Mouse (Mus musculus): ENCODE data around the gene Hip1. TPM values are rescaled to one million over a fixed set of nuclear protein-coding genes. Genes with fewer than 3 reads are reported as not detected.
"Not testable (repeated sequence)": the region's sequence is repeated elsewhere in the genome, so short reads cannot be mapped to it uniquely, and the experiment has no call there.

Gene Hip1
- polyA plus RNA-seq, 1 experiment from 2014 or later: 33.7 TPM

GRCm38 (mm10) chr5:135488222-135488880 is 56.6 kb downstream of the Hip1 start:
- H3K9me3 ChIP-seq: no peaks in the 10 kb centered on the region
- peak; percentile 6 for ATAC-seq (ENCODE audit: borderline replicate concordance, extremely low read depth, low FRiP score, low TSS enrichment)
- H3K4me2 ChIP-seq: peak overlapping the region; percentile 93
- peak overlapping the region; percentile 69 for H3K4me3 ChIP-seq
- no peaks in the 10 kb centered on the region for H3K27me3 ChIP-seq
- peaks cover 27% of the 10 kb centered on the region for H3K4me1 ChIP-seq
- H3K36me3 ChIP-seq: no peaks in the 10 kb centered on the region
- H3K9ac ChIP-seq: peak overlapping the region; percentile 69
- H3K27ac ChIP-seq: peak overlapping the region; percentile 88
- under 1% methylated on average over 19 of the region's 19 CpGs for WGBS

GRCm38 (mm10) chr5:135485289-135485688 is 59.6 kb downstream of the Hip1 start:
- Histone ChIP-seq H3K4me1 (peaks cover 26% of the 10 kb centered on the region), H3K27me3 (no peaks in the 10 kb centered on the region), H3K9ac (no peak overlapping the region), H3K36me3 (0 out of 2 replicates have a peak, but pooled peaks cover 4% of the 10 kb centered on the region), H3K27ac (peak overlapping the region; percentile 29; the same call in 1 of the 2 replicates), H3K4me3 (no peak overlapping the region), H3K9me3 (no peaks in the 10 kb centered on the region), H3K4me2 (no peak overlapping the region)
- no peak for ATAC-seq (ENCODE audit: borderline replicate concordance, extremely low read depth, low FRiP score, low TSS enrichment)
- 51% methylated on average over 3 of the region's 3 CpGs for WGBS

GRCm38 (mm10) chr5:135483865-135484264 is 61.1 kb downstream of the Hip1 start:
- not testable (repeated sequence) for ATAC-seq (ENCODE audit: borderline replicate concordance, extremely low read depth, low FRiP score, low TSS enrichment); H3K4me3 ChIP-seq; H3K4me2 ChIP-seq; H3K27me3 ChIP-seq; H3K36me3 ChIP-seq; H3K27ac ChIP-seq; H3K9me3 ChIP-seq; H3K9ac ChIP-seq
- H3K4me1 ChIP-seq: peaks cover 19% of the 10 kb centered on the region
- 89% methylated on average over 6 of the region's 6 CpGs for WGBS

- ATAC-seq (ENCODE audit: borderline replicate concordance, extremely low read depth, low FRiP score, low TSS enrichment): 0 out of 2 replicates have a peak, but pooled peaks have one; percentile 39
- no peaks in the 10 kb centered on the region for H3K27me3 ChIP-seq
- no peaks in the 10 kb centered on the region for H3K4me1 ChIP-seq
- no peak overlapping the region for H3K4me3 ChIP-seq
- WGBS: 81% methylated on average over 12 of the region's 12 CpGs
- H3K9ac ChIP-seq: no peak overlapping the region
- no peak overlapping the region for H3K27ac ChIP-seq
- no peaks in the 10 kb centered on the region for H3K9me3 ChIP-seq
- H3K4me2 ChIP-seq: no peak overlapping the region
- H3K36me3 ChIP-seq: 0 out of 2 replicates have a peak, but pooled peaks cover 4% of the 10 kb centered on the region
These were observed 65.9 kb downstream of the Hip1 start for GRCm38 (mm10) chr5:135478877-135479600.

GRCm38 (mm10) chr5:135476199-135476598 is 68.7 kb downstream of the Hip1 start:
- no peak overlapping the region for H3K9ac ChIP-seq
- no peaks in the 10 kb centered on the region for H3K36me3 ChIP-seq
- H3K9me3 ChIP-seq: no peaks in the 10 kb centered on the region
- ATAC-seq (ENCODE audit: borderline replicate concordance, extremely low read depth, low FRiP score, low TSS enrichment): no peak
- WGBS: 91% methylated on average over 5 of the region's 5 CpGs
- no peak overlapping the region for H3K4me3 ChIP-seq
- no peaks in the 10 kb centered on the region for H3K4me1 ChIP-seq
- no peaks in the 10 kb centered on the region for H3K27me3 ChIP-seq
- no peak overlapping the region for H3K4me2 ChIP-seq
- H3K27ac ChIP-seq: no peak overlapping the region

GRCm38 (mm10) chr5:135472405-135472804 is 72.5 kb downstream of the Hip1 start:
- no peak overlapping the region for H3K9ac ChIP-seq
- 90% methylated on average over 6 of the region's 6 CpGs for WGBS

GRCm38 (mm10) chr5:135471747-135472146 is 73.2 kb downstream of the Hip1 start:
- Histone ChIP-seq H3K4me1 (no peaks in the 10 kb centered on the region), H3K36me3 (no peaks in the 10 kb centered on the region), H3K4me3 (no peak overlapping the region), H3K27ac (no peak overlapping the region), H3K4me2 (no peak overlapping the region), H3K9me3 (no peaks in the 10 kb centered on the region), H3K9ac (no peak overlapping the region), H3K27me3 (no peaks in the 10 kb centered on the region)
- 97% methylated on average over 4 of the region's 4 CpGs for whole genome bisulfite sequencing
- ATAC-seq (ENCODE audit: borderline replicate concordance, extremely low read depth, low FRiP score, low TSS enrichment): no peak

More at GRCm38 (mm10) chr5:135472405-135472804, 72.5 kb downstream of the Hip1 start:
- no peak for ATAC-seq (ENCODE audit: borderline replicate concordance, extremely low read depth, low FRiP score, low TSS enrichment)
- Histone ChIP-seq H3K4me1 (no peaks in the 10 kb centered on the region), H3K9me3 (no peaks in the 10 kb centered on the region), H3K4me3 (no peak overlapping the region), H3K4me2 (no peak overlapping the region), H3K27me3 (no peaks in the 10 kb centered on the region), H3K36me3 (no peaks in the 10 kb centered on the region), H3K27ac (no peak overlapping the region)

GRCm38 (mm10) chr5:135468280-135468679 is 76.6 kb downstream of the Hip1 start:
- Histone ChIP-seq H3K4me2 (no peak overlapping the region), H3K9me3 (no peaks in the 10 kb centered on the region), H3K9ac (no peak overlapping the region), H3K36me3 (no peaks in the 10 kb centered on the region), H3K27me3 (no peaks in the 10 kb centered on the region), H3K4me3 (no peak overlapping the region), H3K27ac (no peak overlapping the region), H3K4me1 (0 out of 2 replicates have a peak, but pooled peaks cover 9% of the 10 kb centered on the region)
- WGBS: 91% methylated on average over 6 of the region's 6 CpGs
- no peak for ATAC-seq (ENCODE audit: borderline replicate concordance, extremely low read depth, low FRiP score, low TSS enrichment)

- 61% methylated on average over 7 of the region's 7 CpGs for WGBS
These were observed 79.1 kb downstream of the Hip1 start for GRCm38 (mm10) chr5:135465833-135466291.

GRCm38 (mm10) chr5:135463380-135463779 is 81.5 kb downstream of the Hip1 start:
- H3K27me3 ChIP-seq: no peaks in the 10 kb centered on the region
- no peaks in the 10 kb centered on the region for H3K9me3 ChIP-seq
- no peak overlapping the region for H3K4me2 ChIP-seq
- H3K4me1 ChIP-seq: 0 out of 2 replicates have a peak, but pooled peaks cover 9% of the 10 kb centered on the region
- WGBS: 85% methylated on average over 8 of the region's 8 CpGs
- no peak overlapping the region for H3K4me3 ChIP-seq
- no peak overlapping the region for H3K9ac ChIP-seq
- ATAC-seq (ENCODE audit: borderline replicate concordance, extremely low read depth, low FRiP score, low TSS enrichment): no peak
- H3K27ac ChIP-seq: no peak overlapping the region
- H3K36me3 ChIP-seq: peaks cover 5% of the 10 kb centered on the region; the same call in 1 of the 2 replicates

More at GRCm38 (mm10) chr5:135465833-135466291, 79.1 kb downstream of the Hip1 start:
- Histone ChIP-seq H3K9ac (no peak overlapping the region), H3K36me3 (no peaks in the 10 kb centered on the region), H3K4me2 (no peak overlapping the region), H3K9me3 (no peaks in the 10 kb centered on the region), H3K27me3 (no peaks in the 10 kb centered on the region), H3K4me1 (0 out of 2 replicates have a peak, but pooled peaks cover 9% of the 10 kb centered on the region), H3K4me3 (no peak overlapping the region), H3K27ac (peak overlapping the region; percentile 72)
- ATAC-seq (ENCODE audit: borderline replicate concordance, extremely low read depth, low FRiP score, low TSS enrichment): no peak

GRCm38 (mm10) chr5:135460833-135461173 is 84.1 kb downstream of the Hip1 start:
- Histone ChIP-seq H3K27me3 (no peaks in the 10 kb centered on the region), H3K9ac (no peak overlapping the region), H3K4me1 (0 out of 2 replicates have a peak, but pooled peaks cover 2% of the 10 kb centered on the region), H3K4me2 (peak overlapping the region; percentile 4; the same call in 1 of the 2 replicates), H3K9me3 (no peaks in the 10 kb centered on the region), H3K36me3 (peaks cover 11% of the 10 kb centered on the region), H3K4me3 (no peak overlapping the region), H3K27ac (peak overlapping the region; percentile 77)
- no peak for ATAC-seq (ENCODE audit: borderline replicate concordance, extremely low read depth, low FRiP score, low TSS enrichment)
- 79% methylated on average over 4 of the region's 4 CpGs for WGBS

Measured in lung, embryonic 15.5 days (tissue).